Mouse (Mus musculus) stomach, embryonic 16.5 days (tissue): Measurements from ENCODE around the gene Arhgdig. TPM values are rescaled to one million over a fixed set of nuclear protein-coding genes. Genes with fewer than 3 reads are reported as not detected.
"Not testable (repeated sequence)": the region's sequence is repeated elsewhere in the genome, so short reads cannot be mapped to it uniquely, and the experiment has no call there.

Source experiments
- ATAC-seq: fragments of 200-750 bp; cut with Nextera tagmentation; 2 replicates; pipeline ENCODE4 v1.8.0; 2017; ENCODE audit warnings: moderate number of reproducible peaks, moderate TSS enrichment; ENCODE audit not compliant: insufficient read depth, low FRiP score
- H3K27ac ChIP-seq: fragments of 300-500 bp; sonication (generic); 2 replicates; pipeline ENCODE4 v1.5.1; 2014; ENCODE audit warnings: low read length
- H3K27me3 ChIP-seq: fragments of 300-500 bp; sonication (generic); 2 replicates; pipeline ENCODE4 v1.6.1; 2014; ENCODE audit warnings: low read length, control low read depth, mixed read lengths; ENCODE audit not compliant: control insufficient read depth, insufficient read depth
- H3K36me3 ChIP-seq: fragments of 300-500 bp; sonication (generic); 2 replicates; pipeline ENCODE4 v1.6.1; 2014; ENCODE audit warnings: low read length; ENCODE audit not compliant: control insufficient read depth, insufficient read depth
- H3K4me1 ChIP-seq: fragments of 300-500 bp; sonication (generic); 2 replicates; pipeline ENCODE4 v1.6.1; 2014; ENCODE audit warnings: low read length, control low read depth, mixed read lengths; ENCODE audit not compliant: control insufficient read depth, insufficient read depth
- H3K4me2 ChIP-seq: fragments of 300-500 bp; sonication (generic); 2 replicates; pipeline ENCODE4 v1.6.1; 2014; ENCODE audit warnings: low read depth, low read length, mixed read lengths
- H3K4me3 ChIP-seq: fragments of 300-500 bp; sonication (generic); replicated peaks from 2 replicates; pipeline ENCODE4 v1.5.1; 2014; ENCODE audit warnings: mild to moderate bottlenecking, low read length
- H3K9ac ChIP-seq: fragments of 300-500 bp; sonication (generic); 2 replicates; pipeline ENCODE4 v1.6.1; 2014; ENCODE audit warnings: low read length
- H3K9me3 ChIP-seq: fragments of 300-500 bp; sonication (generic); replicated peaks from 2 replicates; pipeline ENCODE4 v1.6.1; 2016; ENCODE audit warnings: low read length, control low read depth; ENCODE audit not compliant: control insufficient read depth
- WGBS: fragments of 180-500 bp; shearing (Covaris S2); extraction: QIAGEN DNeasy Blood & Tissue Kit; methylation state at CpG from one replicate; pipeline ENCODE4 v1.1.7; 2014; 5-methylcytosine and 5-hydroxymethylcytosine counted together
- polyA plus RNA-seq: library from polyadenylated mRNA; unstranded; fragments of >200 nt; fragmentation: Nextera tagmentation; extraction: Ambion mirVana; gene quantifications from 2 replicates; pipeline ENCODE4 v1.2.1, GENCODE M21; 2015

The Arhgdig gene
- polyA plus RNA-seq, 1 experiment from 2014 or later = 25.9 TPM

- WGBS = 62% methylated on average over 4 of the region's 4 CpGs
- Histone ChIP-seq H3K9ac (no peak within 1 kb of the TSS; the same call in 1 of the 2 replicates), H3K36me3 (peaks cover 25% of the 10 kb centered on the region), H3K27ac (peak within 1 kb of the TSS; percentile 27; the same call in 1 of the 2 replicates), H3K4me3 (no peak within 1 kb of the TSS), H3K27me3 (peaks cover 13% of the 10 kb centered on the region), H3K4me2 (no peak within 1 kb of the TSS; the same call in 1 of the 2 replicates), H3K4me1 (peaks cover 15% of the 10 kb centered on the region), H3K9me3 (no peaks in the 10 kb centered on the region)
- ATAC-seq = no peak
These were observed 8.7 kb downstream of the Arhgdig start, which contains the start of gene Pdia2 for GRCm38 (mm10) chr17:26198892-26199291. Pdia2 (minus strand) TSS chr17:26199087.

- Histone ChIP-seq H3K4me3 (no peak overlapping the region), H3K27me3 (no peaks in the 10 kb centered on the region), H3K36me3 (peaks cover 40% of the 10 kb centered on the region), H3K27ac (no peak overlapping the region), H3K4me2 (no peak overlapping the region), H3K9ac (no peak overlapping the region), H3K9me3 (no peaks in the 10 kb centered on the region), H3K4me1 (no peaks in the 10 kb centered on the region)
- no peak for ATAC-seq
- 96% methylated on average over 15 of the region's 15 CpGs for whole genome bisulfite sequencing
These were observed 14.9 kb downstream of the Arhgdig start for GRCm38 (mm10) chr17:26192481-26193190.

DNA sequence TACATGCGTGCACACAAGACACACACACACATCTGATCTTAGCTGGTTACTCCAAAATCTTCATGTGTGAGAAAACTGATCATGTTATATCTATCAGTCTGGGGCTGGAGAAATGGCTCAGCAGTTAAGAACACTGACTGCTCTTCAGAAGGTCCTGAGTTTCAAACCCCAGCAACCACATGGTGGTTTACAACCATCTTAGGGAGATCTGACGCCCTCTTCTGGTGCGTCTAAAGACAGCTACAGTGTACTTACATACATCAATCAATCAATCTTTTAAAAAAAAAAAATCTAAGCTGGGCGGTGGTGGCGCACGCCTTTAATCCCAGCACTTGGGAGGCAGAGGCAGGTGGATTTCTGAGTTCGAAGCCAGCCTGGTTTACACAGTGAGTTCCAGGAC lies 16.1 kb downstream of the Arhgdig start:
- H3K36me3 ChIP-seq = peaks cover 30% of the 10 kb centered on the region; the same call in 1 of the 2 replicates

DNA sequence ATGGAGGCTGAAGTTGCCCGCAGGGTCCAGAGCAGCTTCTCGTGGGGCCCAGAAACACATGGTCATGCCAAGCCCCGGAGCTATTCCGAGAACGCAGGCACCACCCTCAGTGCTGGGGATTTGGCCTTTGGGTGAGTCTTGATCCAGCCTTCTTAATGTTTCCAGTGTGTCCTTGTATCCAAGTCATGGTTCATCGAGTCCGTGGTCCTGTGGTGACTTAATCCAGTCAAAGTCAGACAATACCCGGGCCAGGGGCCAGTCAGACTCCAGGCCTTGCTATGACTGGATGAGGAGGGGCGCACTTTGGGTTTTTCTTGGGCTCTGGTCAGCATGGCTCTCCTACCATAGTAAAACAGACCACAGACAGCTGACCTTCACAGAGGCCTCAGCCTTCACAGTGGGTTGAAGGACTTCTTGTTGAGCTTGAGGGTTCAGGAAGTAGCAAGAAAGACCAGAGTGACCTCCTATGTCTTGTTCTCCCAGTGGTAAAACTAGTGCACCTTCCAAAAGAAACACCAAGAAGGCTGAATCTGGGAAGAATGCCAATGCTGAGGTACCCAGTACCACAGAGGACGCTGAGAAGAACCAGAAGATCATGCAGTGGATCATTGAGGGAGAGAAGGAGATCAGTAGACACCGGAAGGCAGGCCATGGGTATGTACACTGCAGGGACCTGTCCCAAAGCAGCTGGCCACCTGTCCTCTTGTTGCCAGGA lies 19.3 kb downstream of the Arhgdig start:
- Histone ChIP-seq H3K4me3 (no peak overlapping the region), H3K4me1 (no peaks in the 10 kb centered on the region), H3K27ac (no peak overlapping the region), H3K27me3 (no peaks in the 10 kb centered on the region), H3K4me2 (no peak overlapping the region), H3K9ac (no peak overlapping the region), H3K36me3 (peaks cover 14% of the 10 kb centered on the region; the same call in 1 of the 2 replicates), H3K9me3 (no peaks in the 10 kb centered on the region)
- 94% methylated on average over 11 of the region's 11 CpGs for WGBS
- ATAC-seq = no peak

More for the DNA sequence above, 16.1 kb downstream of the Arhgdig start:
- H3K4me3 ChIP-seq, H3K4me2 ChIP-seq, H3K4me1 ChIP-seq, ATAC-seq, H3K9ac ChIP-seq, H3K27me3 ChIP-seq, H3K9me3 ChIP-seq, H3K27ac ChIP-seq: not testable (repeated sequence)
- 87% methylated on average over 7 of the region's 7 CpGs for WGBS

GRCm38 (mm10) chr17:26187592-26187991 lies 20.0 kb downstream of the Arhgdig start:
- Histone ChIP-seq H3K4me1 (no peaks in the 10 kb centered on the region), H3K9me3 (no peaks in the 10 kb centered on the region), H3K4me2 (no peak overlapping the region), H3K27ac (no peak overlapping the region), H3K9ac (no peak overlapping the region), H3K27me3 (no peaks in the 10 kb centered on the region), H3K4me3 (no peak overlapping the region), H3K36me3 (peaks cover 13% of the 10 kb centered on the region; the same call in 1 of the 2 replicates)
- WGBS = 95% methylated on average over 5 of the region's 5 CpGs
- no peak for ATAC-seq

GRCm38 (mm10) chr17:26181179-26181578 lies 26.4 kb downstream of the Arhgdig start:
- H3K9ac ChIP-seq = no peak overlapping the region
- 0 out of 2 replicates have a peak, but pooled peaks cover 3% of the 10 kb centered on the region for H3K36me3 ChIP-seq
- H3K4me1 ChIP-seq = no peaks in the 10 kb centered on the region
- no peak overlapping the region for H3K27ac ChIP-seq
- H3K4me3 ChIP-seq = no peak overlapping the region
- H3K4me2 ChIP-seq = no peak overlapping the region
- H3K9me3 ChIP-seq = no peaks in the 10 kb centered on the region
- H3K27me3 ChIP-seq = no peaks in the 10 kb centered on the region
- 88% methylated on average over 3 of the region's 3 CpGs for WGBS
- no peak for ATAC-seq

GRCm38 (mm10) chr17:26178611-26179010 lies 29.0 kb downstream of the Arhgdig start:
- no peak overlapping the region for H3K4me2 ChIP-seq
- no peaks in the 10 kb centered on the region for H3K4me1 ChIP-seq
- no peak for ATAC-seq
- H3K27me3 ChIP-seq = no peaks in the 10 kb centered on the region
- H3K36me3 ChIP-seq = peaks cover 6% of the 10 kb centered on the region; the same call in 1 of the 2 replicates
- H3K9me3 ChIP-seq = no peaks in the 10 kb centered on the region
- H3K27ac ChIP-seq = no peak overlapping the region
- no peak overlapping the region for H3K9ac ChIP-seq
- no peak overlapping the region for H3K4me3 ChIP-seq

- not testable (repeated sequence) for H3K36me3 ChIP-seq
- 81% methylated on average over 2 of the region's 2 CpGs for WGBS
These were observed 32.3 kb downstream of the Arhgdig start for GRCm38 (mm10) chr17:26175248-26175647.

GRCm38 (mm10) chr17:26168039-26168438 lies 39.5 kb downstream of the Arhgdig start:
- no peak overlapping the region for H3K27ac ChIP-seq
- no peaks in the 10 kb centered on the region for H3K27me3 ChIP-seq
- H3K4me3 ChIP-seq = no peak overlapping the region
- H3K9me3 ChIP-seq = no peaks in the 10 kb centered on the region
- no peak overlapping the region for H3K4me2 ChIP-seq
- 0 out of 2 replicates have a peak, but pooled peaks have one; percentile 44 for ATAC-seq
- H3K4me1 ChIP-seq = no peaks in the 10 kb centered on the region
- H3K36me3 ChIP-seq = no peaks in the 10 kb centered on the region
- H3K9ac ChIP-seq = no peak overlapping the region
- WGBS = 81% methylated on average over 2 of the region's 2 CpGs

More at GRCm38 (mm10) chr17:26175248-26175647, 32.3 kb downstream of the Arhgdig start:
- not testable (repeated sequence) for H3K4me3 ChIP-seq, H3K27ac ChIP-seq, H3K9ac ChIP-seq, H3K27me3 ChIP-seq, H3K9me3 ChIP-seq, H3K4me1 ChIP-seq, ATAC-seq, H3K4me2 ChIP-seq
